Comparison of ENCODE assay signal across 7 mouse cellular contexts in the genomic region with DNA sequence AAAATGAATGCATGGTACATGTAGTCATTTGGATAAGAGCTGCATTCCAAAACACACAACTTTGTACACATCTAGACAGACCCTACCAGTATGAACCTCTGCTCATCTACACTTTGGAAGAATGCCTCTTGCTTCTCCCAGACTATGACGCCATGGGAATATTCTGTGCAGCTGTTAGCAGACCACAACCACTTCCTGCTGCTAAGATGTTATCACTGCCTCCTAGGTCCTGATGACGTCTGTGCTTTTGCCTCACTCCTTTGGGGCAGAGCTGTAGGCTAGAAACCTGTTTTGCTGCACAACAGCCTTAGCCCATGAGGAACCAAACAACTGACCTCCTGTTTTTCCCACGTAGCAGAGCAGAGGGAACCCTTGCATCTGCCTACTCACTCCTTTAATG. TPM values are rescaled to one million over a fixed set of nuclear protein-coding genes. Genes with fewer than 3 reads are reported as not detected.
A peak's percentile ranks its signal among the peaks of the same experiment; 100 is the strongest.
DNase-seq lines count a peak whose midpoint lies in the region; ATAC-seq and TF ChIP-seq lines count a peak whose summit lies in the region.
"Not testable (repeated sequence)": the region's sequence is repeated elsewhere in the genome, so short reads cannot be mapped to it uniquely, and the experiment has no call there.
"Had no signal": no experiment of that assay in that cellular context is flagged by ENCODE, and none has a peak within 500 bp of the region (broad histone marks: within the 10 kb centered on the region; RNA-seq: fewer than 3 reads in every experiment).

No protein-coding gene starts in this region.

- H3K27me3 ChIP-seq in C2C12 (ENCODE audit: control insufficient read depth, insufficient read depth, insufficient read length), result not testable (repeated sequence)

- not testable (repeated sequence) for H3K79me2 ChIP-seq in C2C12 (ENCODE audit: control insufficient read depth, insufficient read depth)

- H3ac ChIP-seq in C2C12 (ENCODE audit: control insufficient read depth, insufficient read length, low read depth), result not testable (repeated sequence)

- H3K79me3 ChIP-seq in C2C12 (ENCODE audit: low read depth), result not testable (repeated sequence)

- not testable (repeated sequence) for H3K4me3 ChIP-seq in C2C12 (ENCODE audit: insufficient read depth, poor library complexity, severe bottlenecking)

- not testable (repeated sequence) for TF ChIP-seq CTCF in C2C12 (IDR thresholded peaks at IDR 0.05; ENCODE audit: control insufficient read depth, insufficient read depth, insufficient read length)

- peak; percentile 78 for ATAC-seq in common myeloid progenitor, adult 5-6 weeks (replicated peaks; ENCODE audit: low read depth, poor library complexity, severe bottlenecking)

- DNase-seq in CD8-positive naive resting alpha-beta T cell, adult 2 months (ENCODE audit: low read depth in 2 of 2, low spot score in 2 of 2), result peak; percentile 1 to 5
- DNase-seq in induced T-regulatory cell, adult 2 months (ENCODE audit: low read depth), result peak; percentile 14
- peak; percentile 69 for DNase-seq in naive thymus-derived CD4-positive, alpha-beta T cell, adult 2 months (ENCODE audit: low read depth)
- DNase-seq in thymus, postnatal 14 days, result peak; percentile 43

- not testable (repeated sequence) for H3K36me3 ChIP-seq in C2C12 (ENCODE audit: control insufficient read depth, insufficient read depth)

TF ChIP-seq in C2C12, 6 proteins besides CTCF, POLR2A, EP300 and RAD21:
- TF ChIP-seq MYOD1 (IDR thresholded peaks at IDR 0.05; ENCODE audit: control insufficient read depth, insufficient read length, low read depth), result peak; percentile 48

RNA-seq across cellular contexts. Expression of gene Tceal3, which starts 25.2 kb away (rescaled TPM):
- polyA plus RNA-seq in C2C12 (2012; fragmentation: generic; extraction: Trizol), result 0.18 TPM
- total RNA-seq in common myeloid progenitor, adult 5-6 weeks (2017), result 5.0 and 8.1 TPM in 2 replicates
- total RNA-seq: ES-E14 had no signal

Comparison
In these comparisons a context has a peak if more than half of its experiments do, and no peak if none do; other contexts are left out.
1. DNase-seq: peak in every context shown above with its lines; median percentile 69 in naive thymus-derived CD4-positive, alpha-beta T cell, adult 2 months; 43 in thymus, postnatal 14 days; 14 in induced T-regulatory cell, adult 2 months; 3 in CD8-positive naive resting alpha-beta T cell, adult 2 months.